Mouse (Mus musculus): Measurements from ENCODE around the gene Slx4ip. TPM values are rescaled to one million over a fixed set of nuclear protein-coding genes. Genes with fewer than 3 reads are reported as not detected.

Slx4ip gene
- 7.7 TPM for total RNA-seq (2023)

DNA sequence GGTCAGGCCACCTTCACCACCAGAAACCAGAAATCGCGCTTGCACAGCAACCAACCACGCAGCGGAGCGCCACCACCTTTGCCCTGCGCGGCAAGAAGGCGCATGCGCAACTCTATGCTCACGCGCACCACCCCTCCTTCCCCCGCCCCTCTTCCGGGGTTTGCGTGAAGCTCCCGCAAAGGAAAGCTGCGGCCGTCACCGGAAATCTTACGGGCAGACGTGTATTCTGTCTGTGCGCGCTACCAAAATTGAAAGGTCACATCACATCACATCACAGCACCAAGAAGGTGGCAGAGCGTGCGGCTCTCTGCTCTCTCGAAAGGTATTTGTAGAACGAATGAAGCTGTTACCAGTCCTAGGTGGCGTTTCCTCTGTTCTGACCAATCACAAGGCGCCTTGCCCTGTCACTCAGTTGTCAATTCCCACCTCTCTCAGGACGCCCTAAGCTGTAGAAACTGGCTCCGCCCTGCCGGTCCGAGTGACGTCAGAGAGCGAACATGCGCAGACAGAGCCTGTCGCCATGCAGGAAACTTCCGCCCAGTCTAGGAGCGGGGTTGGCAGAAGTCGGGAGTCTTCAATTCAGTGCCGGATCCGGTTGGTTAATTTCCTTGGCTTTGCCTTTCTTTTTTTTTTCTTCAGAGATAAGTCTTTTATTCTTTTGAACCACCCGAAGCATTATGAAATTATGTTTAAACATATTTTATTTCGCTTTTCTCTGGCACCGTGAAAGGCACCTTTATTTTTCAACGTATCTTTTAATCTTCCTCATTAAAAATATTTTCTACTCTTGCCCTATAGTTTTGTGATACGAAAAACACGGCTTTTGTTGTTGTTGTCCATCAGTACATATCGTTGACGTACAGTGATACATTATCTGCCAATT is at the start of gene Slx4ip, which contains the start of the genes AL731706.1 and Mkks:
Gene Slx4ip, plus strand, starts transcription at position 151 of the 883 bp plus-strand sequence.
Gene AL731706.1, minus strand, starts transcription at position 322 of the 883 bp plus-strand sequence.
Gene Mkks, minus strand, starts transcription at position 322 of the 883 bp plus-strand sequence.

DNA sequence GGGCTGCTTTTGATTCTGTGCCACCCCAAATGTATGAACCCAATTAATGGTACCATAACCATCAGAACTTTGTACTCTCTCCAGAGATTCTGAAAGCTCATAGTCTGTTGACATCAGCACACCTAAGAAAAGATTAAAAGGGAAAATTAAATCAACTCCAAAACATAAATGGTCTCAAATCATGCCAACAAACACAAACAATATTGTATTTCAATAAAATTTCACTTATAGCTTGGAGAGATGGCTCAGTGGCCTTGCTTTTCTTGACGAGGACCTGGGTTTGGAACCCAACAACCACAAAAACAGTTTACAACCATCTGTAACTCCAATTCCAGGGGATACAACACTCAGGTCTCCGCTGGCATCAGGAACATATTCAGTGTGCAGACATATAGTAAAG is 5.4 kb upstream of the Slx4ip start, which contains the start of gene AL731706.2:
Gene AL731706.2, minus strand, starts transcription at position 101 of the 400 bp plus-strand sequence.

DNA sequence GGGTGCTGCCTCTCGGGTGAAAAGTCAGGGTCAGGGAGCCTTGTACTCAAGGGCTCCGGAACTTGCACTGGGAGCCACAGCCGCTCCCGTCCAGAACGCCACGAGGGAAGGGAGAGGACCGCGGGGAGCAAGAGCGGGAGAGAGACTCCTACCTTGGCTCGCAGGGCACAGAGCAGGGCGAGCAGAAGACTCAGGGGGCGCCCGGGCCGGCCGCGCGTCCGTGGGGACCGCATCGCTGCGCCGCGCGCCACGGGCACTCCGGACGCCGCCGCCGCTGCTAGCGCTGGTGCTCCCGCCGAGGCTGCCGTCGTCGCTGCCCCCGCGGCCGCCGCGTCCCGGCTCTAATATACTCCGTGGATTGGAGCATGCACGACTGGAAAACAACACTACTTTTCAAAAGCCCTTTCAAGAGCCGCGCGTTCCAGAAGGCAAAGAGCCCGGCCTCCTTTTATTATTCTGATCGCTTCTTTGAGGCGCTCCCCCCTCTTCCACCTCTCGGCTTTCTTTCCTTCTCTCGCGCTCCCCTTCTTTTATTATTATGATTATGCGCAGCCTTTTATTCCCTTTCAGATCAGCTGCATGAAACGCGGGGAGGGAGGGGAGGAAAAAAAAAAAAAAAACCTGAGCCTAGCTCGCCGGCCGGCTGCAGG is 225.1 kb downstream of the Slx4ip start, which contains the start of gene Jag1:
Gene Jag1, minus strand, starts transcription at position 620 of the 650 bp plus-strand sequence.

Other genes starting within 250 kb of the Slx4ip start
- gene Snap25, start 177.8 kb upstream of the Slx4ip start, total RNA-seq (2023), result not detected
- gene AL731706.2, start 5.5 kb upstream of the Slx4ip start, total RNA-seq (2023), result 24.0 TPM
- gene AL731706.1, start 171 bp downstream of the Slx4ip start, total RNA-seq (2023), result 8.1 TPM
- gene Mkks, start 171 bp downstream of the Slx4ip start, total RNA-seq (2023), result 5.1 TPM
- gene Jag1, start 225.4 kb downstream of the Slx4ip start, total RNA-seq (2023), result 0.58 TPM

All from CD8-positive naive resting alpha-beta T cell, adult 57 days (primary cell).